Mouse (Mus musculus) small intestine, adult 2 months (tissue): ENCODE measurements around the gene Cdh1. TPM values are rescaled to one million over a fixed set of nuclear protein-coding genes. Genes with fewer than 3 reads are reported as not detected.
"Not testable (repeated sequence)": the region's sequence is repeated elsewhere in the genome, so short reads cannot be mapped to it uniquely, and the experiment has no call there.

Source experiments
- H3K27ac ChIP-seq: fragments of 200-500 bp; 2 replicates; pipeline ENCODE4 v1.5.1; 2012; ENCODE audit warnings: low read depth, low read length, control low read depth, inconsistent platforms; ENCODE audit not compliant: insufficient read depth
- H3K27me3 ChIP-seq: fragments of 200-500 bp; 2 replicates; pipeline ENCODE4 v1.6.1; 2012; ENCODE audit warnings: mild to moderate bottlenecking, moderate library complexity, low read length, inconsistent platforms; ENCODE audit not compliant: control insufficient read depth, insufficient read depth
- H3K36me3 ChIP-seq: fragments of 200-500 bp; 2 replicates; pipeline ENCODE4 v1.6.1; 2012; ENCODE audit warnings: mild to moderate bottlenecking, low read length, control low read depth, inconsistent platforms; ENCODE audit not compliant: control insufficient read depth, insufficient read depth
- H3K4me1 ChIP-seq: fragments of 200-500 bp; 2 replicates; pipeline ENCODE4 v1.6.1; 2012; ENCODE audit warnings: low read length, inconsistent platforms, mixed read lengths; ENCODE audit not compliant: control insufficient read depth, insufficient read depth, insufficient read length
- H3K4me3 ChIP-seq: fragments of 200-500 bp; 2 replicates; pipeline ENCODE4 v1.5.1; 2012; ENCODE audit warnings: low read depth, mild to moderate bottlenecking, control low read depth, inconsistent platforms, low read length, moderate library complexity
- CTCF ChIP-seq: fragments of 200-500 bp; IDR thresholded peaks from 2 replicates; pipeline ENCODE4 v1.5.1; 2012; ENCODE audit warnings: low read depth, mild to moderate bottlenecking, control low read depth, inconsistent platforms, low read length, moderate library complexity, mixed read lengths; ENCODE audit not compliant: insufficient replicate concordance, insufficient read length; ENCODE audit errors: extremely low read depth
- POLR2A ChIP-seq: fragments of 200-500 bp; IDR thresholded peaks from 2 replicates; pipeline ENCODE4 v1.6.1; 2012; ENCODE audit warnings: low read depth, mild to moderate bottlenecking, control low read depth, inconsistent platforms, low read length, moderate library complexity
- WGBS: fragments of 180-500 bp; shearing (Covaris S2); methylation state at CpG from one replicate; pipeline ENCODE4 v1.1.7; 2018; 5-methylcytosine and 5-hydroxymethylcytosine counted together
- polyA plus RNA-seq: library from polyadenylated mRNA; depleted of rRNA; stranded (reverse); fragments of >200 nt; gene quantifications from 2 replicates; pipeline ENCODE4 v1.2.3, GENCODE M21; 2012

Cdh1 gene
- polyA plus RNA-seq, 1 experiment, result 234 TPM

- H3K27ac ChIP-seq, result peak overlapping the region; percentile 68
- TF ChIP-seq CTCF, result no peak
- TF ChIP-seq POLR2A, result no peak
- no peaks in the 10 kb centered on the region for H3K27me3 ChIP-seq
- peaks cover 31% of the 10 kb centered on the region for H3K4me1 ChIP-seq
- WGBS, result 43% methylated on average over 6 of the region's 6 CpGs
- H3K36me3 ChIP-seq, result no peaks in the 10 kb centered on the region
- H3K4me3 ChIP-seq, result no peak overlapping the region
These were observed 21.6 kb upstream of the Cdh1 start for GRCm38 (mm10) chr8:106581344-106582088.

GRCm38 (mm10) chr8:106584942-106585670 is 18.0 kb upstream of the Cdh1 start:
- peaks cover 36% of the 10 kb centered on the region for H3K4me1 ChIP-seq
- H3K36me3 ChIP-seq, result no peaks in the 10 kb centered on the region
- whole genome bisulfite sequencing, result 22% methylated on average over 11 of the region's 11 CpGs
- no peaks in the 10 kb centered on the region for H3K27me3 ChIP-seq
- H3K27ac ChIP-seq, result peak overlapping the region; percentile 95
- TF ChIP-seq CTCF (no peak), POLR2A (peak; percentile 46; the same call in 1 of the 2 replicates)
- H3K4me3 ChIP-seq, result no peak overlapping the region

GRCm38 (mm10) chr8:106585671-106586037 is 17.5 kb upstream of the Cdh1 start:
- Histone ChIP-seq H3K4me1 (peaks cover 36% of the 10 kb centered on the region), H3K36me3 (no peaks in the 10 kb centered on the region), H3K27me3 (no peaks in the 10 kb centered on the region), H3K4me3 (no peak overlapping the region), H3K27ac (peak overlapping the region; percentile 93)
- TF ChIP-seq POLR2A (no peak), CTCF (no peak)
- 51% methylated on average over 3 of the region's 3 CpGs for WGBS

GRCm38 (mm10) chr8:106586896-106587295 is 16.3 kb upstream of the Cdh1 start:
- Histone ChIP-seq H3K27ac (peak overlapping the region; percentile 89), H3K27me3 (no peaks in the 10 kb centered on the region), H3K36me3 (no peaks in the 10 kb centered on the region), H3K4me1 (peaks cover 30% of the 10 kb centered on the region), H3K4me3 (no peak overlapping the region)
- 46% methylated on average over 8 of the region's 8 CpGs for WGBS
- TF ChIP-seq POLR2A (no peak), CTCF (no peak)

- no peak for TF ChIP-seq CTCF
- no peak for TF ChIP-seq POLR2A
These were observed 14.4 kb upstream of the Cdh1 start for GRCm38 (mm10) chr8:106588443-106589431.

GRCm38 (mm10) chr8:106592458-106592857 is 10.7 kb upstream of the Cdh1 start:
- 13% methylated on average over 3 of the region's 3 CpGs for WGBS
- peak overlapping the region; percentile 35; the same call in 1 of the 2 replicates for H3K27ac ChIP-seq
- TF ChIP-seq CTCF, result no peak
- no peak for TF ChIP-seq POLR2A

More at GRCm38 (mm10) chr8:106588443-106589431, 14.4 kb upstream of the Cdh1 start:
- Histone ChIP-seq H3K27me3 (no peaks in the 10 kb centered on the region), H3K27ac (peak overlapping the region; percentile 79), H3K36me3 (no peaks in the 10 kb centered on the region), H3K4me1 (peaks cover 34% of the 10 kb centered on the region), H3K4me3 (no peak overlapping the region)
- 27% methylated on average over 3 of the region's 3 CpGs for WGBS

GRCm38 (mm10) chr8:106595623-106596022 is 7.5 kb upstream of the Cdh1 start:
- H3K36me3 ChIP-seq, H3K27ac ChIP-seq, H3K4me3 ChIP-seq, H3K27me3 ChIP-seq: not testable (repeated sequence)
- WGBS, result 88% methylated on average over 3 of the region's 3 CpGs
- H3K4me1 ChIP-seq, result peaks cover 14% of the 10 kb centered on the region

More at GRCm38 (mm10) chr8:106592458-106592857, 10.7 kb upstream of the Cdh1 start:
- Histone ChIP-seq H3K27me3 (no peaks in the 10 kb centered on the region), H3K4me3 (no peak overlapping the region), H3K4me1 (peaks cover 19% of the 10 kb centered on the region), H3K36me3 (no peaks in the 10 kb centered on the region)
